Mouse (Mus musculus) limb, embryonic 15.5 days (tissue): ENCODE measurements around the gene Pola2. TPM values are rescaled to one million over a fixed set of nuclear protein-coding genes. Genes with fewer than 3 reads are reported as not detected.
A peak's percentile ranks its signal among the peaks of the same experiment; 100 is the strongest.

Experiments used
- ATAC-seq: fragments of 200-750 bp; cut with Nextera tagmentation; 2 replicates; pipeline ENCODE4 v1.8.0; 2017; ENCODE audit warnings: low read depth, moderate TSS enrichment; ENCODE audit not compliant: insufficient number of reproducible peaks, low FRiP score, low TSS enrichment
- H3K27ac ChIP-seq: fragments of 300-500 bp; sonication (generic); 2 replicates; pipeline ENCODE4 v1.5.1; 2015; ENCODE audit warnings: moderate library complexity, mild to moderate bottlenecking, inconsistent platforms
- H3K27me3 ChIP-seq: fragments of 300-500 bp; sonication (generic); 2 replicates; pipeline ENCODE4 v1.6.1; 2015; ENCODE audit warnings: inconsistent platforms
- H3K36me3 ChIP-seq: fragments of 300-500 bp; sonication (generic); 2 replicates; pipeline ENCODE4 v1.6.1; 2015; ENCODE audit warnings: inconsistent platforms
- H3K4me1 ChIP-seq: fragments of 300-500 bp; sonication (generic); 2 replicates; pipeline ENCODE4 v1.6.1; 2015; ENCODE audit warnings: inconsistent platforms
- H3K4me2 ChIP-seq: fragments of 300-500 bp; sonication (generic); 2 replicates; pipeline ENCODE4 v1.6.1; 2015; ENCODE audit warnings: mild to moderate bottlenecking, inconsistent platforms
- H3K4me3 ChIP-seq: fragments of 300-500 bp; sonication (generic); 2 replicates; pipeline ENCODE4 v1.5.1; 2015; ENCODE audit warnings: mild to moderate bottlenecking, inconsistent platforms
- H3K9ac ChIP-seq: fragments of 300-500 bp; sonication (generic); 2 replicates; pipeline ENCODE4 v1.6.1; 2015; ENCODE audit warnings: inconsistent platforms
- H3K9me3 ChIP-seq: fragments of 300-500 bp; sonication (generic); 2 replicates; pipeline ENCODE4 v1.6.1; 2016; ENCODE audit warnings: inconsistent platforms
- WGBS: fragments of 180-500 bp; shearing (Covaris S2); methylation state at CpG from one replicate; pipeline ENCODE4 v1.1.7; 2015; 5-methylcytosine and 5-hydroxymethylcytosine counted together
- polyA plus RNA-seq: library from polyadenylated mRNA; unstranded; fragments of >200 nt; fragmentation: Nextera tagmentation; extraction: Ambion mirVana; gene quantifications from 2 replicates; pipeline ENCODE4 v1.2.1, GENCODE M21; 2015

Gene Pola2
- polyA plus RNA-seq, 1 experiment from 2014 or later, result 56.9 TPM

- Histone ChIP-seq H3K4me3 (peak overlapping the region; percentile 73), H3K9me3 (no peaks in the 10 kb centered on the region), H3K4me1 (peaks cover 23% of the 10 kb centered on the region), H3K27ac (0 out of 2 replicates have a peak overlapping the region, but pooled peaks have one; percentile 79), H3K27me3 (no peaks in the 10 kb centered on the region), H3K36me3 (peaks cover 10% of the 10 kb centered on the region; the same call in 1 of the 2 replicates), H3K4me2 (peak overlapping the region; percentile 80), H3K9ac (no peak overlapping the region)
- no peak for ATAC-seq
- WGBS, result 67% methylated on average over 2 of the region's 2 CpGs
These were observed 802 bp upstream of the Pola2 start for GRCm38 (mm10) chr19:5964804-5965203.

- Histone ChIP-seq H3K9ac (no peak overlapping the region), H3K27ac (no peak overlapping the region), H3K4me1 (peaks cover 23% of the 10 kb centered on the region), H3K36me3 (peaks cover 28% of the 10 kb centered on the region), H3K4me3 (peak overlapping the region; percentile 73), H3K27me3 (no peaks in the 10 kb centered on the region), H3K4me2 (peak overlapping the region; percentile 80), H3K9me3 (no peaks in the 10 kb centered on the region)
- no peak for ATAC-seq
- WGBS, result 19% methylated on average over 1 of the region's 1 CpGs
These were observed 1.4 kb downstream of the Pola2 start for GRCm38 (mm10) chr19:5962651-5963050.

- Histone ChIP-seq H3K9ac (no peak overlapping the region), H3K4me2 (no peak overlapping the region), H3K27me3 (no peaks in the 10 kb centered on the region), H3K4me1 (peaks cover 28% of the 10 kb centered on the region), H3K9me3 (no peaks in the 10 kb centered on the region), H3K4me3 (no peak overlapping the region), H3K27ac (no peak overlapping the region), H3K36me3 (peaks cover 63% of the 10 kb centered on the region)
- no peak for ATAC-seq
- 88% methylated on average over 5 of the region's 5 CpGs for WGBS
These were observed 6.6 kb downstream of the Pola2 start for GRCm38 (mm10) chr19:5957371-5957770.

DNA sequence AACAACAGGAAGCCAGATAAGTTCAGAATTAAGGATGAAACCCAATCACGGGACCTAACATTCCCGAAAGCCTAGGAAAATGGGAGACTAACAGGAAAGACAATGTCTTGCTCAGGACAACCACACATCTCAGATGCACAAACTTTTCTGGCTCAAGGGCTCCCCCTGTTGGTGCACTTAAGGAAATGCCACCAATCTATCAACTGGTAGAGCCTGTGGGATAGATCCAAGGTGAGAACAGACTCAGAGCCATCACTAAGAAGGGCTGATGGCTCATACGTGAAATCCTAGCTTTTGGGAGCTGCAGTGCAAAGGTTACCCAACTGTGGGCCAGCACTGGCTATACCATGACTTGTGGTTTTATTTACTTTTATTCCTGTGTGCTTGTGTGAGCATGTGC is 7.3 kb downstream of the Pola2 start:
- H3K4me3 ChIP-seq, result no peak overlapping the region
- no peaks in the 10 kb centered on the region for H3K9me3 ChIP-seq
- H3K36me3 ChIP-seq, result peaks cover 70% of the 10 kb centered on the region
- ATAC-seq, result no peak
- H3K4me1 ChIP-seq, result peaks cover 27% of the 10 kb centered on the region
- H3K4me2 ChIP-seq, result no peak overlapping the region
- WGBS, result 18% methylated on average over 3 of the region's 3 CpGs
- no peak overlapping the region for H3K9ac ChIP-seq
- H3K27ac ChIP-seq, result peak overlapping the region; percentile 47; the same call in 1 of the 2 replicates
- no peaks in the 10 kb centered on the region for H3K27me3 ChIP-seq

DNA sequence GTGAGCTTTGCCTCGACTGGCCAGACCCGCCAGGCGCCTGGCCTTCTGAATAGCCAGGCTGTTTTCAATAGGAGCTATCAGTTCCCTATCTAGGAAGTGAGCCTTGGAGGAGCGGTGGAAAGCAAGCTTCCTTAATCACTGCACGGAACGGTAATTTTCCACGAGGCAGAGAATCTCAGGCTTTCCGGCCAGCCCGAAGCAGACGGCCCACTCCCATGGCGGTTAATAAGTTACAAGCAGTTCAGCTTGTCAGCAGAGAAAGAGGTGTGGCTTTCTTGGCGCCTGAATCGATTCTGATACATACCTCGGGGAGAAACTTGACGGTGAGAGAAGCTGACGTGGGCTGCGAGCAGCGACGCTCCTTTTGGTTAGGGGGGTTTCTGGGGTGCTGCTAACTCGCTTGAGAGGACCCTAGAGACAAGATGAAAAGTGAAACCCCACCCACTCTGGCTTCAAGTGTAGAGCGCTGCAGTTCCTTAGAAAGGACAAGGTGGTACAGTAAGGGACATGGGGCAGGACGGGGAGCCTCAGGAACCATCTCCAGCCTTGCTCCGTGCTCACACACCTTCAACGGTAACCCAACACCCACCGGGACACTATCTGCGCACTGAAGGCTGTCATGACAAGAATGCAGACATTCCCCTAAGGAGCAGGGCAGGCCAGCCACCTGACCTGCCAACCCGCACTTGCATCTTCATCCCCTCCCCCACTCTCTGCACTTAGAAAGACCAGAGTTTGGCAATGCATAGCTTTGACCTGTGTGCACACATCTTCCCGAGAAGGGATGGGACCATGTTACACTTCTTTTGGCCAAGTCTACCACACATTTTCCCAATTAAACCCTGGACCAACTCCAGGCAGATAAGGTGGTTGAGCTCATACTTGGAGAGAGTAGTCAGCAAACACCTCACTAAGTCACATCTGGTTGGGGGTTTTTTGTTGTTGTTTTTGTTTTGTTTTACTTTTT is 8.0 kb downstream of the Pola2 start:
- peak overlapping the region; percentile 47 for H3K27ac ChIP-seq
- H3K4me3 ChIP-seq, result peak overlapping the region; percentile 2; the same call in 1 of the 2 replicates
- no peak for ATAC-seq
- no peak overlapping the region for H3K4me2 ChIP-seq
- H3K36me3 ChIP-seq, result peaks cover 73% of the 10 kb centered on the region
- 63% methylated on average over 28 of the region's 28 CpGs for WGBS
- no peaks in the 10 kb centered on the region for H3K27me3 ChIP-seq
- no peaks in the 10 kb centered on the region for H3K9me3 ChIP-seq
- no peak overlapping the region for H3K9ac ChIP-seq
- peaks cover 27% of the 10 kb centered on the region; the same call in 1 of the 2 replicates for H3K4me1 ChIP-seq

GRCm38 (mm10) chr19:5954936-5955335 is 9.1 kb downstream of the Pola2 start:
- peaks cover 27% of the 10 kb centered on the region; the same call in 1 of the 2 replicates for H3K4me1 ChIP-seq
- no peak for ATAC-seq
- no peak overlapping the region for H3K4me2 ChIP-seq
- 90% methylated on average over 10 of the region's 10 CpGs for WGBS
- H3K4me3 ChIP-seq, result no peak overlapping the region
- H3K9ac ChIP-seq, result no peak overlapping the region
- no peaks in the 10 kb centered on the region for H3K9me3 ChIP-seq
- peak overlapping the region; percentile 17; the same call in 1 of the 2 replicates for H3K27ac ChIP-seq
- H3K36me3 ChIP-seq, result peaks cover 78% of the 10 kb centered on the region
- no peaks in the 10 kb centered on the region for H3K27me3 ChIP-seq

GRCm38 (mm10) chr19:5954031-5954710 is 9.8 kb downstream of the Pola2 start:
- H3K27me3 ChIP-seq, result no peaks in the 10 kb centered on the region
- H3K27ac ChIP-seq, result peak overlapping the region; percentile 14; the same call in 1 of the 2 replicates
- H3K4me1 ChIP-seq, result peaks cover 27% of the 10 kb centered on the region; the same call in 1 of the 2 replicates
- peaks cover 81% of the 10 kb centered on the region for H3K36me3 ChIP-seq
- no peak for ATAC-seq
- H3K9me3 ChIP-seq, result no peaks in the 10 kb centered on the region
- H3K4me3 ChIP-seq, result no peak overlapping the region
- H3K4me2 ChIP-seq, result no peak overlapping the region
- whole genome bisulfite sequencing, result 60% methylated on average over 22 of the region's 22 CpGs
- no peak overlapping the region for H3K9ac ChIP-seq

DNA sequence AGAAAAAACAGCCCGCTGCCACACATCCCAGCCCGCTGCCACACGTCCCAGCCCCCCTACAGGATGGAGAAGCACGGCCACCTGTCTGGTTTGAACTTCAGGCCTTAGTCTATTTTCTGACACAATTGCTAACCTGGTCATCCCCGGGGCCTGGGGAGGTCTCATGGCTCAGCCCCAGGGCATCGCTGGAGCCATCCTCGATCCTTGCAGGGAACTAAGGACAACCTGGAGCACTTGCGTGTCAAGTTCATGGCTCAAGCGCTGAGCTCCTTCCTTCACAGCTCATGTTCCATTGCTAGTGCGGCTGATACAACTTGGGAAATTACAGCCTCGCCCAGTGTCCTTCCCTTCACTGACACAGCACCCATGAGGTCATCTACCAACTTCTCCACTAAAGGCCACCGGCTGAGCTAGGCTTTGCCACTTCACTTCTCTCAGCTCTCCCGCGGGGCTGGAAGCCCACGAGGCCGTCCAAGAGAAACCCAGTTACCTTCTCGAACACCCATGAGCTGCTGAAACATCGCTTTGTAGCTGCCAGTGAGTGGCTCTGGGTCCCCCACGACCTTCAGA is 10.7 kb downstream of the Pola2 start:
- no peaks in the 10 kb centered on the region for H3K9me3 ChIP-seq
- H3K4me2 ChIP-seq, result no peak overlapping the region
- H3K9ac ChIP-seq, result no peak overlapping the region
- H3K36me3 ChIP-seq, result peaks cover 81% of the 10 kb centered on the region
- 88% methylated on average over 19 of the region's 19 CpGs for whole genome bisulfite sequencing
- peaks cover 27% of the 10 kb centered on the region; the same call in 1 of the 2 replicates for H3K4me1 ChIP-seq
- H3K27me3 ChIP-seq, result no peaks in the 10 kb centered on the region
- ATAC-seq, result no peak
- peak overlapping the region; percentile 71 for H3K27ac ChIP-seq
- H3K4me3 ChIP-seq, result no peak overlapping the region

DNA sequence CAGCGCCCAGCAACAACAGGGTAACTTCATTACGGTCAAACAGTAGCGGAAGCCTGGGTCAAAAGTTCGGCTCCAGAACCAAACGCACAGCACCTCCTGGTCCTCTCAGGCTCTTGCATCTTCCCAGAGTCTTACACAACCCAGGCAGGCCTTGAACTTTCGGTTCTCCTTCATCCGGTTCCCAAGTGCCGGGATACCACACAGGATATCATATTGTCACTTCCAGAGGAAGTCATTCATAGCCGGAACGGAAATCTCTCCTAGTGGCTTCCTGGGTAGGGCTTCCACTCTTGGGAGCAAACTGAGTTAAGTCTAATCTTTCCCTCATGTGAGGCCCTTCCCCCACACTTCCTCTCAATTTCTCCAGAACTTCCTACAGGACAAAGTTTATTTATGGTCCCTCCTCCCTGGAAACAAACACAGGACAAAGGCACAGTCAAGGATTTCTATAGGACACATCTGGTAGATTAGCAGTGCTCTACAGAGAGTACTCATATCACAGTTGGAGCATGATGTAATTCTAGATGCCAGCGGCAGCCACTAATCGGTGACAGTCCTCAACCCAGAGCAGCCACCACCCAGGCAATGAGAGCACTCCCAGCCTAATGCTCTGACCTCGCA is 11.8 kb downstream of the Pola2 start:
- Histone ChIP-seq H3K4me3 (no peak overlapping the region), H3K4me2 (no peak overlapping the region), H3K27me3 (no peaks in the 10 kb centered on the region), H3K9ac (no peak overlapping the region), H3K27ac (peak overlapping the region; percentile 71; the same call in 1 of the 2 replicates), H3K4me1 (peaks cover 27% of the 10 kb centered on the region; the same call in 1 of the 2 replicates), H3K9me3 (no peaks in the 10 kb centered on the region), H3K36me3 (peaks cover 83% of the 10 kb centered on the region)
- 63% methylated on average over 13 of the region's 13 CpGs for WGBS
- peak; percentile 42; the same call in 1 of the 2 replicates for ATAC-seq

- WGBS, result 84% methylated on average over 16 of the region's 16 CpGs
- Histone ChIP-seq H3K27ac (0 out of 2 replicates have a peak overlapping the region, but pooled peaks have one; percentile 71), H3K9ac (no peak overlapping the region), H3K36me3 (peaks cover 80% of the 10 kb centered on the region), H3K27me3 (no peaks in the 10 kb centered on the region), H3K4me2 (no peak overlapping the region), H3K9me3 (no peaks in the 10 kb centered on the region), H3K4me1 (peaks cover 27% of the 10 kb centered on the region; the same call in 1 of the 2 replicates), H3K4me3 (no peak overlapping the region)
- no peak for ATAC-seq
These were observed 12.4 kb downstream of the Pola2 start for GRCm38 (mm10) chr19:5951631-5952030.

GRCm38 (mm10) chr19:5950218-5950617 is 13.8 kb downstream of the Pola2 start:
- 93% methylated on average over 11 of the region's 11 CpGs for WGBS

More at GRCm38 (mm10) chr19:5950218-5950617, 13.8 kb downstream of the Pola2 start:
- H3K36me3 ChIP-seq, result peaks cover 93% of the 10 kb centered on the region
- no peaks in the 10 kb centered on the region for H3K9me3 ChIP-seq
- H3K4me2 ChIP-seq, result no peak overlapping the region
- H3K27ac ChIP-seq, result no peak overlapping the region
- H3K4me1 ChIP-seq, result peaks cover 23% of the 10 kb centered on the region; the same call in 1 of the 2 replicates
- H3K27me3 ChIP-seq, result no peaks in the 10 kb centered on the region
- H3K9ac ChIP-seq, result no peak overlapping the region
- ATAC-seq, result no peak
- H3K4me3 ChIP-seq, result no peak overlapping the region
